Mouse (Mus musculus) MN1 (cell line): ENCODE measurements around the gene Duoxa2.
"Not testable (repeated sequence)": the region's sequence is repeated elsewhere in the genome, so short reads cannot be mapped to it uniquely, and the experiment has no call there.

Experiments
- DNase-seq: peaks from one replicate; pipeline ENCODE4 v3.0.0-alpha.2; 2016; ENCODE audit warnings: low spot score

Gene Duoxa2

GRCm38 (mm10) chr2:122309647-122310046, 10.9 kb downstream of the Duoxa2 start:
- peak; percentile 17 for DNase-seq

GRCm38 (mm10) chr2:122311561-122311960, 12.9 kb downstream of the Duoxa2 start:
- DNase-seq: no peak

GRCm38 (mm10) chr2:122312722-122313417, 14.2 kb downstream of the Duoxa2 start:
- peak; percentile 13 for DNase-seq

- no peak for DNase-seq
These were observed 14.8 kb downstream of the Duoxa2 start, which contains the start of gene Duoxa1 for GRCm38 (mm10) chr2:122313536-122313935. Gene Duoxa1 (minus strand): TSS chr2:122313730.

- DNase-seq: no peak
These were observed 16.7 kb downstream of the Duoxa2 start, which contains the start of gene Duox1 for GRCm38 (mm10) chr2:122315372-122315771. Gene Duox1 (plus strand): TSS chr2:122315672.

- no peak for DNase-seq
These were observed 18.7 kb downstream of the Duoxa2 start for GRCm38 (mm10) chr2:122317384-122317783.

- DNase-seq: no peak
These were observed 25.3 kb downstream of the Duoxa2 start for GRCm38 (mm10) chr2:122323960-122324359.

GRCm38 (mm10) chr2:122324586-122324985, 25.9 kb downstream of the Duoxa2 start:
- DNase-seq: no peak

GRCm38 (mm10) chr2:122325361-122325760, 26.7 kb downstream of the Duoxa2 start:
- no peak for DNase-seq

GRCm38 (mm10) chr2:122327986-122328385, 29.3 kb downstream of the Duoxa2 start:
- no peak for DNase-seq

GRCm38 (mm10) chr2:122330317-122330716, 31.6 kb downstream of the Duoxa2 start:
- not testable (repeated sequence) for DNase-seq

GRCm38 (mm10) chr2:122332222-122332621, 33.5 kb downstream of the Duoxa2 start:
- no peak for DNase-seq

GRCm38 (mm10) chr2:122334170-122334569, 35.5 kb downstream of the Duoxa2 start:
- no peak for DNase-seq

- no peak for DNase-seq
These were observed 38.6 kb downstream of the Duoxa2 start for GRCm38 (mm10) chr2:122337291-122337690.

- DNase-seq: no peak
These were observed 46.6 kb downstream of the Duoxa2 start for GRCm38 (mm10) chr2:122345106-122345893.

GRCm38 (mm10) chr2:122346164-122346563, 47.5 kb downstream of the Duoxa2 start:
- DNase-seq: not testable (repeated sequence)

GRCm38 (mm10) chr2:122347257-122347656, 48.6 kb downstream of the Duoxa2 start:
- DNase-seq: no peak

GRCm38 (mm10) chr2:122348531-122349131, 49.9 kb downstream of the Duoxa2 start:
- DNase-seq: peak; percentile 88

- no peak for DNase-seq
These were observed 50.6 kb downstream of the Duoxa2 start for GRCm38 (mm10) chr2:122349136-122349785.

- DNase-seq: peak; percentile 81
These were observed 52.6 kb downstream of the Duoxa2 start for GRCm38 (mm10) chr2:122351156-122351930.

GRCm38 (mm10) chr2:122351931-122352329, 53.2 kb downstream of the Duoxa2 start:
- DNase-seq: peak; percentile 88
